Mouse (Mus musculus) kidney, postnatal 0 days (tissue): Measurements from ENCODE around the gene Fggy. TPM values are rescaled to one million over a fixed set of nuclear protein-coding genes. Genes with fewer than 3 reads are reported as not detected.
A peak's percentile ranks its signal among the peaks of the same experiment; 100 is the strongest.

Experiments
- ATAC-seq: fragments of 200-750 bp; cut with Nextera tagmentation; replicated peaks from 2 replicates; pipeline ENCODE4 v1.8.0; 2017; ENCODE audit warnings: low read depth, moderate number of reproducible peaks, moderate TSS enrichment, moderate library complexity; ENCODE audit not compliant: low FRiP score
- DNase-seq: peaks from one replicate; pipeline ENCODE4 v3.0.0-alpha.2; 2016; ENCODE audit warnings: low spot score
- H3K27ac ChIP-seq: fragments of 300-500 bp; sonication (generic); 2 replicates; pipeline ENCODE4 v1.5.1; 2014; ENCODE audit warnings: mild to moderate bottlenecking
- H3K27me3 ChIP-seq: fragments of 300-500 bp; sonication (generic); 2 replicates; pipeline ENCODE4 v1.6.1; 2014; ENCODE audit warnings: low read length, mixed read lengths; ENCODE audit not compliant: insufficient read depth
- H3K36me3 ChIP-seq: fragments of 300-500 bp; sonication (generic); 2 replicates; pipeline ENCODE4 v1.6.1; 2014; ENCODE audit warnings: low read length, mixed read lengths; ENCODE audit not compliant: insufficient read depth
- H3K4me1 ChIP-seq: fragments of 300-500 bp; sonication (generic); replicated peaks from 2 replicates; pipeline ENCODE4 v1.6.1; 2014; ENCODE audit warnings: antibody characterized with exemption, low read length, mixed read lengths; ENCODE audit not compliant: insufficient read depth
- H3K4me2 ChIP-seq: fragments of 300-500 bp; sonication (generic); 2 replicates; pipeline ENCODE4 v1.6.1; 2014; ENCODE audit warnings: mild to moderate bottlenecking, low read length, moderate library complexity, mixed read lengths
- H3K4me3 ChIP-seq: fragments of 300-500 bp; sonication (generic); replicated peaks from 2 replicates; pipeline ENCODE4 v1.5.1; 2014; ENCODE audit warnings: low read depth, low read length
- H3K9ac ChIP-seq: fragments of 300-500 bp; sonication (generic); 2 replicates; pipeline ENCODE4 v1.6.1; 2014; ENCODE audit warnings: low read depth, low read length
- H3K9me3 ChIP-seq: fragments of 300-500 bp; sonication (generic); replicated peaks from 2 replicates; pipeline ENCODE4 v1.6.1; 2016; ENCODE audit warnings: low read length, inconsistent platforms, mixed read lengths
- CTCF ChIP-seq: IDR thresholded peaks from 2 replicates; pipeline ENCODE4 v1.5.1; 2016; ENCODE audit warnings: antibody characterized with exemption, low read depth, mild to moderate bottlenecking, moderate library complexity
- WGBS: fragments of 180-500 bp; shearing (Covaris S2); extraction: QIAGEN DNeasy Blood & Tissue Kit; methylation state at CpG from one replicate; pipeline ENCODE4 v1.1.7; 2014; 5-methylcytosine and 5-hydroxymethylcytosine counted together
- polyA plus RNA-seq: library from polyadenylated mRNA; unstranded; fragments of >200 nt; fragmentation: Nextera tagmentation; extraction: Ambion mirVana; gene quantifications from 2 replicates; pipeline ENCODE4 v1.2.1, GENCODE M21; 2015

Fggy gene
- polyA plus RNA-seq, 1 experiment from 2014 or later = 35.3 TPM

GRCm38 (mm10) chr4:95738179-95738578 lies 180.9 kb downstream of the Fggy start:
- Histone ChIP-seq H3K36me3 (no peaks in the 10 kb centered on the region), H3K9ac (no peak overlapping the region), H3K4me3 (no peak overlapping the region), H3K4me1 (peaks cover 21% of the 10 kb centered on the region), H3K27me3 (no peaks in the 10 kb centered on the region), H3K4me2 (no peak overlapping the region), H3K9me3 (no peaks in the 10 kb centered on the region), H3K27ac (peak overlapping the region; percentile 88)
- 6% methylated on average over 5 of the region's 5 CpGs for WGBS
- no peak for TF ChIP-seq CTCF
- DNase-seq = peak; percentile 76
- ATAC-seq = peak; percentile 65

DNA sequence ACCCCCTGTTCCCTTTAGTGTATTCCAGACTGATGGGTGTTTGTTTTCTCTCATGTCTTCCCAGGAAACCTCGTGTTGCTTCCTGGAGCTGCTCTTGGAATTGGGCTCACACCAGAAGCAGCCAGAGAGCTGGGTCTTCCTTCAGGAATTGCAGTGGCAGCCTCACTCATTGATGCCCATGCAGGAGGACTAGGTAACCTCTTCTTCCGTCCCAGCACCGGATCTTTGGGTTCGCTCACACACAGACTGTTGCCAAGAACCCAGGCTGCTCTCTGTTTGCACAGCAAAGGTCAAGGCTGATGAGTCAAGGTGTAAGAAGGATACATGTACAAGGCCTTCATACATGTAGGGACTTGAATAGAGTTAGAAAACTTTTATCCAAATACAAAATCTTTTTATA lies 181.4 kb downstream of the Fggy start:
- 50% methylated on average over 4 of the region's 4 CpGs for WGBS
- DNase-seq = no peak
- Histone ChIP-seq H3K27ac (peak overlapping the region; percentile 88), H3K27me3 (no peaks in the 10 kb centered on the region), H3K4me3 (no peak overlapping the region), H3K4me1 (peaks cover 17% of the 10 kb centered on the region), H3K36me3 (no peaks in the 10 kb centered on the region), H3K4me2 (no peak overlapping the region), H3K9me3 (no peaks in the 10 kb centered on the region), H3K9ac (no peak overlapping the region)
- no peak for TF ChIP-seq CTCF
- ATAC-seq = peak; percentile 50; the same call in 1 of the 2 replicates

GRCm38 (mm10) chr4:95741115-95741734 lies 183.9 kb downstream of the Fggy start:
- Histone ChIP-seq H3K9ac (no peak overlapping the region), H3K36me3 (no peaks in the 10 kb centered on the region), H3K4me3 (no peak overlapping the region), H3K4me2 (no peak overlapping the region), H3K4me1 (peaks cover 12% of the 10 kb centered on the region), H3K9me3 (no peaks in the 10 kb centered on the region), H3K27me3 (no peaks in the 10 kb centered on the region), H3K27ac (no peak overlapping the region)
- no peak for ATAC-seq
- WGBS = 71% methylated on average over 7 of the region's 7 CpGs
- TF ChIP-seq CTCF = no peak
- DNase-seq = no peak

DNA sequence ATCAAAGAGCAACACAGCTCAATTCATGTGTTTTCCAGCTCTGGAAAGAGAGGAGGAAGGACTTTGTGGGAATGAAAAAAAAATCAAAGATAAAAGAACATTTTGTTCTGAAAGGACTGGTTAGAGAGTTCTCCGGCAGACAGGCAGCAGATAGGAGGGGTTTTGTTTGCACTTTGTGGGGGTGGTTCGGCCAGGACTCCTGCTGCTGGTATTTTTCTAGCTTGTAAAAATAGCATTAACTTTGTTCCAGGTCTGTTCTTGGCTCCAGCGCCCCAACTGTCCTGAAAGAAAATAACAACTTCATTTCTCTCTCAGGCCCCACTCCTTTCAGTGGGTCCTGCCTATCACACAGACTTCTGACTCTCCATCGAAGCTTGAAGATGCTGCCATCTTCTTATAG lies 185.7 kb downstream of the Fggy start:
- no peaks in the 10 kb centered on the region for H3K9me3 ChIP-seq
- no peaks in the 10 kb centered on the region for H3K36me3 ChIP-seq
- ATAC-seq (no peak), DNase-seq (peak; percentile 82)
- no peak overlapping the region for H3K4me2 ChIP-seq
- H3K4me1 ChIP-seq = peaks cover 9% of the 10 kb centered on the region
- no peak overlapping the region for H3K9ac ChIP-seq
- no peak overlapping the region for H3K27ac ChIP-seq
- no peaks in the 10 kb centered on the region for H3K27me3 ChIP-seq
- WGBS = 21% methylated on average over 4 of the region's 4 CpGs
- peak; percentile 39 for TF ChIP-seq CTCF
- H3K4me3 ChIP-seq = no peak overlapping the region

GRCm38 (mm10) chr4:95746954-95747353 lies 189.6 kb downstream of the Fggy start:
- DNase-seq (no peak), ATAC-seq (no peak)

DNA sequence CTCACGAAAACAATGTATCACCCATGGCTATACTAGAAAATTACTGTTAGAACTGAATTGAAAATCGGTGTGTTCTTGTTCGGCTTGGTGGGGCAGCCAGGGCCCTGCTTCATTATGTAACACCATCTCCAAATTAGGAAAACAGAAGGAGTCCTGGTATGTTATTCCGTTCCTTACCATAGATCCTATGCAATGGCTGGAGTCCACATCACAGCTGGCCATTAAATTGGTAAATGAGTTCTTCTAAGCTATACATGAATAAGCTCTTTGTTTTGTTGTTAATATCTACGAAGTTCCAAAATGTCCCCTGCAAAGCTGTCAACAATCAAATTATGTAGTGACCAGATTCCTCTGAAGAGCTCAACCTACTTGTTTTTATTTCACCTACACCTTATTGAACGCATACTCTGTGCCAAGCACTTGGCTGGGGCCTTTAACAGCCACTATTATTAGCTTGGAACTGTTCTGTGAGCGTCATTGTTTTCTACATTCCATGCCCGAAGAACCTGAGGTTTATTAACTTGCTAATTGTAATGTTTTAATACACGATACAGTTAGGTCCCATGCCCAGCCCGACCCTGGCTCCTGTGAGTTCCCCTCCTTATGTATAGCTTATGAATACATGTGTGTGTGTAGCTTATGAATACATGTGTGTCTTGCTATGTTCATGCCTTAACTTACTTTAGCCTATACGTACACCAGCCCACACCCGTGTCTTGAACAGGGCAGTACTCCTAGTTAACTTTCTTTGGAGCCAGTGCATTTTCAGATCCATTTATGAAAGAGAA lies 190.3 kb downstream of the Fggy start:
- Histone ChIP-seq H3K4me2 (no peak overlapping the region), H3K4me1 (no peaks in the 10 kb centered on the region), H3K36me3 (no peaks in the 10 kb centered on the region), H3K4me3 (no peak overlapping the region), H3K27me3 (no peaks in the 10 kb centered on the region), H3K27ac (no peak overlapping the region), H3K9ac (no peak overlapping the region), H3K9me3 (no peaks in the 10 kb centered on the region)
- 80% methylated on average over 12 of the region's 12 CpGs for WGBS
- no peak for TF ChIP-seq CTCF
- ATAC-seq (no peak), DNase-seq (no peak)

More at GRCm38 (mm10) chr4:95746954-95747353, 189.6 kb downstream of the Fggy start:
- Histone ChIP-seq H3K9ac (no peak overlapping the region), H3K4me2 (no peak overlapping the region), H3K4me3 (no peak overlapping the region), H3K9me3 (no peaks in the 10 kb centered on the region), H3K4me1 (no peaks in the 10 kb centered on the region), H3K27me3 (no peaks in the 10 kb centered on the region), H3K27ac (no peak overlapping the region), H3K36me3 (no peaks in the 10 kb centered on the region)
- TF ChIP-seq CTCF = no peak
- 85% methylated on average over 6 of the region's 6 CpGs for WGBS
